Mouse (Mus musculus): Measurements from ENCODE around the gene Fbxw4. TPM values are rescaled to one million over a fixed set of nuclear protein-coding genes. Genes with fewer than 3 reads are reported as not detected.

The Fbxw4 gene
- polyA plus RNA-seq, 1 experiment from 2014 or later = 2.8 TPM

GRCm38 (mm10) chr19:45580235-45580634, 79.9 kb downstream of the Fbxw4 start:
- no peak for ATAC-seq (ENCODE audit: insufficient read depth, low FRiP score)
- WGBS = 76% methylated on average over 12 of the region's 12 CpGs
- Histone ChIP-seq H3K9ac (ENCODE audit: low read length) (no peak overlapping the region), H3K27ac (ENCODE audit: low read length) (no peak overlapping the region), H3K4me2 (ENCODE audit: low read depth, low read length) (no peak overlapping the region), H3K4me3 (replicated peaks; ENCODE audit: low read length) (no peak overlapping the region), H3K27me3 (ENCODE audit: control insufficient read depth, insufficient read depth, low read length) (no peaks in the 10 kb centered on the region), H3K4me1 (ENCODE audit: control insufficient read depth, insufficient read depth, low read length) (peaks cover 18% of the 10 kb centered on the region), H3K9me3 (replicated peaks; ENCODE audit: control insufficient read depth, low read length) (no peaks in the 10 kb centered on the region), H3K36me3 (ENCODE audit: control insufficient read depth, insufficient read depth, low read length) (peaks cover 4% of the 10 kb centered on the region; the same call in 1 of the 2 replicates)

- no peak overlapping the region for H3K9ac ChIP-seq (ENCODE audit: low read length)
- H3K4me1 ChIP-seq (ENCODE audit: control insufficient read depth, insufficient read depth, low read length) = peaks cover 26% of the 10 kb centered on the region
- H3K9me3 ChIP-seq (replicated peaks; ENCODE audit: control insufficient read depth, low read length) = no peaks in the 10 kb centered on the region
- WGBS = 87% methylated on average over 7 of the region's 7 CpGs
- H3K36me3 ChIP-seq (ENCODE audit: control insufficient read depth, insufficient read depth, low read length) = peaks cover 4% of the 10 kb centered on the region; the same call in 1 of the 2 replicates
- no peak for ATAC-seq (ENCODE audit: insufficient read depth, low FRiP score)
- H3K4me2 ChIP-seq (ENCODE audit: low read depth, low read length) = no peak overlapping the region
- no peak overlapping the region for H3K27ac ChIP-seq (ENCODE audit: low read length)
- no peak overlapping the region for H3K4me3 ChIP-seq (replicated peaks; ENCODE audit: low read length)
- H3K27me3 ChIP-seq (ENCODE audit: control insufficient read depth, insufficient read depth, low read length) = no peaks in the 10 kb centered on the region
Observed at GRCm38 (mm10) chr19:45579416-45579815, 80.7 kb downstream of the Fbxw4 start.

- Histone ChIP-seq H3K4me1 (ENCODE audit: control insufficient read depth, insufficient read depth, low read length) (peaks cover 26% of the 10 kb centered on the region), H3K4me2 (ENCODE audit: low read depth, low read length) (no peak overlapping the region), H3K36me3 (ENCODE audit: control insufficient read depth, insufficient read depth, low read length) (peaks cover 4% of the 10 kb centered on the region; the same call in 1 of the 2 replicates), H3K9me3 (replicated peaks; ENCODE audit: control insufficient read depth, low read length) (no peaks in the 10 kb centered on the region), H3K4me3 (replicated peaks; ENCODE audit: low read length) (no peak overlapping the region), H3K27ac (ENCODE audit: low read length) (no peak overlapping the region), H3K27me3 (ENCODE audit: control insufficient read depth, insufficient read depth, low read length) (no peaks in the 10 kb centered on the region), H3K9ac (ENCODE audit: low read length) (no peak overlapping the region)
- 82% methylated on average over 12 of the region's 12 CpGs for WGBS
- ATAC-seq (ENCODE audit: insufficient read depth, low FRiP score) = no peak
Observed at GRCm38 (mm10) chr19:45578976-45579375, 81.1 kb downstream of the Fbxw4 start.

- Histone ChIP-seq H3K4me3 (replicated peaks; ENCODE audit: low read length) (no peak overlapping the region), H3K27ac (ENCODE audit: low read length) (no peak overlapping the region), H3K4me2 (ENCODE audit: low read depth, low read length) (no peak overlapping the region), H3K36me3 (ENCODE audit: control insufficient read depth, insufficient read depth, low read length) (peaks cover 4% of the 10 kb centered on the region; the same call in 1 of the 2 replicates), H3K9me3 (replicated peaks; ENCODE audit: control insufficient read depth, low read length) (no peaks in the 10 kb centered on the region), H3K27me3 (ENCODE audit: control insufficient read depth, insufficient read depth, low read length) (no peaks in the 10 kb centered on the region), H3K4me1 (ENCODE audit: control insufficient read depth, insufficient read depth, low read length) (peaks cover 26% of the 10 kb centered on the region), H3K9ac (ENCODE audit: low read length) (no peak overlapping the region)
- 73% methylated on average over 14 of the region's 14 CpGs for WGBS
- ATAC-seq (ENCODE audit: insufficient read depth, low FRiP score) = no peak
Observed at GRCm38 (mm10) chr19:45577141-45577750, 82.9 kb downstream of the Fbxw4 start.

- H3K4me3 ChIP-seq (replicated peaks; ENCODE audit: low read length) = no peak overlapping the region
- H3K27ac ChIP-seq (ENCODE audit: low read length) = no peak overlapping the region
- H3K4me1 ChIP-seq (ENCODE audit: control insufficient read depth, insufficient read depth, low read length) = peaks cover 28% of the 10 kb centered on the region
- peaks cover 5% of the 10 kb centered on the region; the same call in 1 of the 2 replicates for H3K36me3 ChIP-seq (ENCODE audit: control insufficient read depth, insufficient read depth, low read length)
- ATAC-seq (ENCODE audit: insufficient read depth, low FRiP score) = peak; percentile 24
- H3K27me3 ChIP-seq (ENCODE audit: control insufficient read depth, insufficient read depth, low read length) = no peaks in the 10 kb centered on the region
- no peaks in the 10 kb centered on the region for H3K9me3 ChIP-seq (replicated peaks; ENCODE audit: control insufficient read depth, low read length)
- 0 out of 2 replicates have a peak overlapping the region, but pooled peaks have one; percentile 19 for H3K4me2 ChIP-seq (ENCODE audit: low read depth, low read length)
- peak overlapping the region; percentile 8 for H3K9ac ChIP-seq (ENCODE audit: low read length)
- 10% methylated on average over 8 of the region's 8 CpGs for WGBS
Observed at GRCm38 (mm10) chr19:45575632-45576001, 84.5 kb downstream of the Fbxw4 start.

- Histone ChIP-seq H3K27ac (ENCODE audit: low read length) (peak overlapping the region; percentile 27; the same call in 1 of the 2 replicates), H3K9me3 (replicated peaks; ENCODE audit: control insufficient read depth, low read length) (no peaks in the 10 kb centered on the region), H3K27me3 (ENCODE audit: control insufficient read depth, insufficient read depth, low read length) (no peaks in the 10 kb centered on the region), H3K4me3 (replicated peaks; ENCODE audit: low read length) (peak overlapping the region; percentile 8), H3K4me2 (ENCODE audit: low read depth, low read length) (0 out of 2 replicates have a peak overlapping the region, but pooled peaks have one; percentile 19), H3K9ac (ENCODE audit: low read length) (peak overlapping the region; percentile 8), H3K36me3 (ENCODE audit: control insufficient read depth, insufficient read depth, low read length) (peaks cover 5% of the 10 kb centered on the region; the same call in 1 of the 2 replicates), H3K4me1 (ENCODE audit: control insufficient read depth, insufficient read depth, low read length) (peaks cover 30% of the 10 kb centered on the region)
- 34% methylated on average over 19 of the region's 19 CpGs for WGBS
- no peak; the same call in 1 of the 2 replicates for ATAC-seq (ENCODE audit: insufficient read depth, low FRiP score)
Observed at GRCm38 (mm10) chr19:45574941-45575631, 85.0 kb downstream of the Fbxw4 start.

DNA sequence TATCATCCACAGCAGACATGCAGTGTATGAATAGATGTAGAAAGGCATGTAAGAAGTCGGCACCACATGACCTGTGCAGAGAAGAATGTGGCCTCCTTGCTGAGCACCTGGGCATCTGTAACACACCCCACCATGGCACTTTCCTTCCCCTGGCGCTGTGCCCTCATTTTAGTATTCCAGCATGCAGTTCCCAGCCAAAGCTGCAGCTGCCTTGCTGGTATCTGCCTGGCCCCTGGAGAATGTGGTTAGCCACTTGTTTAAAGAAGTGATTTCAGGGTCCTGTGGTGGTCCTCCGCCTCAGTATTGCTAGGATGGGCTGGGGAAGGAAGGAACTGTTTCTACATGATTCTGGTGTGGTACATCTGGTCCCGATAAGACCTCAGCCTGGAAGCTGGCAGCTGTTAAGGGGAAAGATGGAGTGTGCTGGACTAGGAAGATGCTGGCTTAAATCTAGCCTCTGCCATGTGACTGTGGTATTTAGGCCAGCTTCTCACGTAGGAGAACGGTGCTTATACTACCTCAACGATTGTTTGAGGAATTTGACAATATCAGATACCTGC, 85.7 kb downstream of the Fbxw4 start:
- Histone ChIP-seq H3K36me3 (ENCODE audit: control insufficient read depth, insufficient read depth, low read length) (peaks cover 5% of the 10 kb centered on the region; the same call in 1 of the 2 replicates), H3K27ac (ENCODE audit: low read length) (no peak overlapping the region), H3K9me3 (replicated peaks; ENCODE audit: control insufficient read depth, low read length) (no peaks in the 10 kb centered on the region), H3K4me2 (ENCODE audit: low read depth, low read length) (no peak overlapping the region), H3K4me1 (ENCODE audit: control insufficient read depth, insufficient read depth, low read length) (peaks cover 30% of the 10 kb centered on the region), H3K4me3 (replicated peaks; ENCODE audit: low read length) (no peak overlapping the region), H3K27me3 (ENCODE audit: control insufficient read depth, insufficient read depth, low read length) (no peaks in the 10 kb centered on the region), H3K9ac (ENCODE audit: low read length) (peak overlapping the region; percentile 8; the same call in 1 of the 2 replicates)
- 63% methylated on average over 7 of the region's 7 CpGs for WGBS
- no peak for ATAC-seq (ENCODE audit: insufficient read depth, low FRiP score)

DNA sequence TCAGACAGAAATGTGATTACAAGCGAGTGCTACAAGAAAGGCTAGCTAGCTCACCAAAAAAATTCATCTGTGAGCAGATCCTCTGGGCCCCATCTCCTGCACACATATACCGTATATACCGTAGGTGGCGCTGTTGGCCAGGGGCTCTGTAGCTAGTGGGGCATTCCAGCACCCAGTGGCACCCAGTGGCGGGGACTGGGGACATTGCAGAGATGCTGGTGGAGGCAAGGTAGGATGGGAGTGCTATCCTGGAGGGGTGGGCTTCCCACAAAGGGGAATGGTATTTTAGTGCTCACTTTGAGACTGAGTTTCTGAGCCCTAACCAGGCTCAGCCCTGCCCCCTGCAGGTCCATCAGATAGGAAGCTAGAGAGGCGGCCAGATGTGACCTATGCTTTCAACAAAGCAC, 86.2 kb downstream of the Fbxw4 start:
- Histone ChIP-seq H3K4me3 (replicated peaks; ENCODE audit: low read length) (no peak overlapping the region), H3K9ac (ENCODE audit: low read length) (no peak overlapping the region), H3K27me3 (ENCODE audit: control insufficient read depth, insufficient read depth, low read length) (no peaks in the 10 kb centered on the region), H3K4me2 (ENCODE audit: low read depth, low read length) (no peak overlapping the region), H3K36me3 (ENCODE audit: control insufficient read depth, insufficient read depth, low read length) (peaks cover 5% of the 10 kb centered on the region; the same call in 1 of the 2 replicates), H3K4me1 (ENCODE audit: control insufficient read depth, insufficient read depth, low read length) (peaks cover 30% of the 10 kb centered on the region), H3K27ac (ENCODE audit: low read length) (no peak overlapping the region), H3K9me3 (replicated peaks; ENCODE audit: control insufficient read depth, low read length) (no peaks in the 10 kb centered on the region)
- 30% methylated on average over 6 of the region's 6 CpGs for WGBS
- ATAC-seq (ENCODE audit: insufficient read depth, low FRiP score) = peak; percentile 63; the same call in 1 of the 2 replicates

DNA sequence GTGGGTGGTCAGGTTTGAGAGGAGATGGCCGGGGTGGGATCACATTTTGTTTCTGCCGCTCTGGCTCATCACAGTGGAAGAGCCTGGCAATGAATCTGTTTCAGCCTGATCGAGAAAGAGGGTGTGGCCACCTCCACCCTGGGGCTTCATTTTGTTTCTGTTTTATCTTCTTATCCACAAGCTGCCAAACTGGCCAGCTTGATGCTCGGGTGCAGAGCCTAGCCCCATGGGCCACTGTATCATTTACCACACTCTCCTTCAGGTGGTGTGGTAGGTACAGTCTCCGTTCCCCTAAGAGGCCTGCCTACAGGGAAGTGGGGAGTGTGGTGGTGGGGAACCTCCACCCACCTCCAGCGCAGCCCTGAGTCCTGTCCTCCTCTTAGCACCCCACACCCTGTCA, 87.1 kb downstream of the Fbxw4 start:
- Histone ChIP-seq H3K9ac (ENCODE audit: low read length) (no peak overlapping the region), H3K4me2 (ENCODE audit: low read depth, low read length) (no peak overlapping the region), H3K4me1 (ENCODE audit: control insufficient read depth, insufficient read depth, low read length) (peaks cover 30% of the 10 kb centered on the region), H3K27ac (ENCODE audit: low read length) (no peak overlapping the region), H3K36me3 (ENCODE audit: control insufficient read depth, insufficient read depth, low read length) (peaks cover 5% of the 10 kb centered on the region; the same call in 1 of the 2 replicates), H3K27me3 (ENCODE audit: control insufficient read depth, insufficient read depth, low read length) (no peaks in the 10 kb centered on the region), H3K4me3 (replicated peaks; ENCODE audit: low read length) (no peak overlapping the region), H3K9me3 (replicated peaks; ENCODE audit: control insufficient read depth, low read length) (no peaks in the 10 kb centered on the region)
- WGBS = 81% methylated on average over 6 of the region's 6 CpGs
- ATAC-seq (ENCODE audit: insufficient read depth, low FRiP score) = no peak

All from stomach, embryonic 16.5 days (tissue).